Mouse (Mus musculus) kidney, postnatal 25 days (tissue): Measurements from ENCODE around the gene B3galt1.

Experiments used
- DNase-seq, 2 experiments: peaks; one replicate each; pipeline ENCODE4 v3.0.0; 2021; ENCODE audit warnings: mixed read lengths in 2 of 2

The B3galt1 gene

DNA sequence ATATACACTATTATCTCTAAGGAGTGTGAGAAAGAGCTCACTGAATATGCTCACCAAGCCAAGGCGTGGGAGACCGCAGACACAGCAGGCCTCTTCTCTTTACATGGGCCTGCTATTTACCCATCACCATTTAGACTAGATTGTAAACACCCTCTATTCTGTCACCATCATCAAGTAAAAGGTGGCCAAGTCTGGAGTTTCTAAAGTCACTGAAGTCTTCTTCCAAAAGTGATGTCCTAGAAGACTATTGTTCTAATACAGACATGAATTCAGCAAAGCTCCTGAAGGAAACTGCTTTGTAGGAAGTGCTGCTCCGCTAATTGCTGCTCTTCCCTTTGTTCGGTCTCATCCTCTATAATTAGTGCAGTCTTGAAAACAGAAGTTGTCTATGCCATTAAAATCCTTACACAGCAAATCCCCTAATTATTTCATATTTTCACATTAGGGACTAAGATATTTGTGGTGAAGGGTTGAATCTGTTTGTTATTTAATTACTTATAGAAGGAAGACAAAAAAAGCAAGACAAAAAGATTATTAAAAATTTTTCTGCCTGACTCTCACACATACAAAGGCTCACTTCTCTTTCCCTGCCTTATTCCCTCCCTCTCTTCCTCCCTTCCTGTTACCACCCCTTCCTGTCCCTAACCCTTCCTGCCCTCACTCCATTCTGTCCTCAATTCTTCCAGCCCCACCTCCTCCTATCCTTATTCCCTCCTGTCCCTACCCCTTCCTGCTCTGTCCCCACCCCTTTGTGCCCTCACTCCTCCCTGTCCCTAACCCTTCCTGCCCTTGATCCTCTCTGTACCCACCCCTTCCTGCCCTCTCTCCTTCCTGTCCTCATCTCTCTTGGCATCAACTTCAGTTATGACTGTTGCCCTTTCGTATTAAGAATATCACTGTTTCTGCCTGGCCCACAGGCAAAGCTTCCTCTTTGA, 514.0 kb downstream of the B3galt1 start:
- DNase-seq = peak; percentile 8 to 31

DNA sequence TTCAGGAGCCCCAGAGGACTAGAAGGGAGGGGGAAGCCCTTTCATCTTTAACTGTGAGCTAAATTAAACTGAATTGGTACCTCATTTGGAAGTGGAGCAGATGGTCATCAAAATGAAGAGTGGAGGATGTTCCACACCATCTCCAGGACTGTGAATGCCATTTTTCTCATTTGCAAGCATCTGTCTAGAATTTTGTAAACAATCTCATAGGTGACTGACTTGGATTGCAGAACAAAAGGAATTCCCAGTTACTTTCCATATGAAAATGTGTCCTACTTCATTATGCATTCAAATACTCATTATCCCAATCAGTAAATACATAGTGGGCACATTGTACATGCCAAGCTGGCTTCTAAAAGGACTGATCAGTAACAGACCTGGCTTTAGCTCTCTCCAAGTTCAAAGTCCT, 515.2 kb downstream of the B3galt1 start:
- no peak for DNase-seq

DNA sequence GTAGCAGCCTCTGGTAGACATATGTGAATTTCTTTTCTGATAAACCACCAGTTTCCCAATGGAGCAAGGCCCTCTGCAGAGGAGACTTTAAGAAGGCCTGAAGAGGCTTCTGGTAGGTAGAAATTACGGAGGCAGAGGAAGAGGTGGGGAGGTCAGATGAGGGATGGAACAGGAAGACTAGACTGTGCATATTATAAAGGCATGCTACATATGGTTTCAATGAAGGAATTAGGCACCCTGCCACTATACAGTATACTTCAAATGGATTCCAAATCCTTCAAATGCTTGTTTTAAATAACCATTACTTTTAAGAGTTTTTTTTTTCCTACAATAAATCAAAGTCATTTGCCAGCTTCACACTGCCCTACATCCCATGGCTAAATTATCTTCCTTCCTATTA, 518.8 kb downstream of the B3galt1 start:
- DNase-seq = no peak

DNA sequence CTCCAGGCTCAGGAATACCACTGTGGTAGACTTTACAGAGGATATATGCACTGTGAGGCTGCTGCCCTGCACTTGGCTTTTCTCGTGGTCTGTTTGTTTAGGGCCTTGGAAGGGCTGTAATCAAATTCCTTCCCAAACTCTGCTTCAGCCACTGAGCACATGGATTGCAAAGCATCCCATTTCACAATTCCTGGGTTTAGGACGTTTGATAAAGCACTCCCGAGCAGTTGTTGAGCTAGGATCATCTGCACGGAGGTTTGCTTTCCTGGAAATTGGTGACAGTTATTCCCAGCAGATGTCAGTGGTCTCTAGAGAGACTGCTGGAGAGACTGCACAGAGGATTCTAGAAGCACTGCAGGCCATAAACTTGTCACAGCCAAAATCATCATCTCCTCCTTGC, 520.4 kb downstream of the B3galt1 start:
- DNase-seq = no peak

DNA sequence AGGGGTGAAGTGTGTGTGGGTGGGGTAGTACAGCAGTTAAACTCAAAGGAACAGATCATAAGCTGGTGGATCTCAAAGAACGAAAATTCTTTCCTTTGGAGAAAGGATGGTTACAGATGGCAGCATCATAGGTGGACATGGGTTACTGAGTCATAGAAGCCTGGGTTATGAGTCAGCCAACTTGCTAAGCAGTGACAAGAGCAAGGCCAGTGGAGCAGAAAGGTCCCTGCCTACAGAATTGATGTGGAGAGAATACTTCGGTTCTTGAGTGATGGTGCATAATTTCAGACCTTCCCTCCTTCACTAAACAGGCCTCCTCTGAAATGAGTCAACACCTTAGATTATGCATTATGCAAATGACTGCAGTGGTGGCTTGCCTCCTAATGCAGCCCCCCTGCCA, 525.9 kb downstream of the B3galt1 start:
- DNase-seq = no peak

DNA sequence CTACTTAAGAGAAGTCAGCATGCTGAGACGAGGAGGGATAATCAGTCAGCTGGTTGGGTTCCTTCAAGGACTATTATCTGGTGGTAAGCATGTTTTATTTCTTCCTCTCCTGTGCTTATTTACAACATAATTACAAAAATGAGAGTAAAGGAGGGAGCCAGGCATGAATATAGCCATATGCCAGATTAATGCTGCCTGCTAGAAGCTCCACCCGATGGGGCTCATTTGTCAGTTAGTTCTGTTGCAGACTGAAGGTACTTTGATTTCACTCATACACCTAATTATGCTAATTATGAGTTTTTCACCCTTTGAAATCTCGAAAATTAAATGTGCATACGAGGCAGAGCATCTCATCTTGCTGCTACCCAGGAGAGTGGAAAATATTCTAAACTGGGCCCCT, 539.0 kb downstream of the B3galt1 start:
- no peak for DNase-seq

DNA sequence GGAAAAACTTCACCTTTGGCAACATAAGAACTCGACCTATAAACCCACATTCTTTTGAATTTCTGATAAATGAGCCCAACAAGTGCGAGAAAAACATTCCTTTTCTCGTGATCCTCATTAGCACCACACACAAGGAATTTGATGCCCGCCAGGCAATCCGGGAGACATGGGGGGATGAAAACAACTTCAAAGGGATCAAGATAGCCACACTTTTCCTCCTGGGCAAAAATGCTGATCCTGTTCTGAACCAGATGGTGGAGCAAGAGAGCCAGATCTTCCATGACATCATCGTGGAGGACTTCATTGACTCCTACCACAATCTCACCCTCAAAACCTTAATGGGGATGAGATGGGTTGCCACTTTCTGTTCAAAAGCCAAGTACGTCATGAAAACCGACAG, 552.4 kb downstream of the B3galt1 start:
- no peak for DNase-seq

DNA sequence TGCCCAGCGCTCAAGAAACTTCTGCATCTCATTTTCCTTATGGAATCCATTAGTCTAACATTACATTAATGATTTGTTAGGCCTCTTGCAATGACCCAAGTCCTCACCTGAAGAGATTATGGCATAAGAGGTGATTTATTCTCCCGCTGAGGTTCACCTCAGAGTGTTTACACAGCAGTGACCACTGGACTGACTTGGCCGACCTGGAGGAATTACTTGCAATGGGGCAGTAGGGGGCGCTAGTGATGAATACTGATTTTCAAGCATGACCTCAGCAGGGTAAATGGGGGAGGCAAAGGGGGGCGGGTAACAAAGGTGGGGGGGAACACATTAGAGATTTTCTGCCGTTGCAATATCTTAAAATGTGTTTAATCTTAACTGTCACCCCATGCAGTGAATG, 559.1 kb downstream of the B3galt1 start:
- DNase-seq = peak in 1 of 2 experiments; percentile 24

DNA sequence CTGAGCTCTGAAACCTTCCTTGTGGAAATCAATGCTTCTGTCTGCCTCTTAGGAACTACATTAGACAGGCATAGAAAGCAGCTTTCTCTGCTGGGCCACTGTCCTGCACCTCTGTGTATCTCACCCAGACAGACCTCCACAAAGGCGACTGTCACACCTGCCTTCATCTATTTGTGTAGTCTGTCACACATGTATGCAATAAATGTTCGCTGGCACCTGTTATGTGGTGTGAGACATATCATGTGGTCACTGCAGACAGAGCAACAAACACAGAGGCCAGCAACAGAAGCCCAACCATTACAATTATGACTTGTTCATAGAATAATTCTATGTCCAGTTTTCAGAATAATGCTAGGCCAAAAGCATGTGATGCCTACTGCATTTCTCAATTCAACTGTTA, 575.4 kb downstream of the B3galt1 start:
- DNase-seq = no peak

DNA sequence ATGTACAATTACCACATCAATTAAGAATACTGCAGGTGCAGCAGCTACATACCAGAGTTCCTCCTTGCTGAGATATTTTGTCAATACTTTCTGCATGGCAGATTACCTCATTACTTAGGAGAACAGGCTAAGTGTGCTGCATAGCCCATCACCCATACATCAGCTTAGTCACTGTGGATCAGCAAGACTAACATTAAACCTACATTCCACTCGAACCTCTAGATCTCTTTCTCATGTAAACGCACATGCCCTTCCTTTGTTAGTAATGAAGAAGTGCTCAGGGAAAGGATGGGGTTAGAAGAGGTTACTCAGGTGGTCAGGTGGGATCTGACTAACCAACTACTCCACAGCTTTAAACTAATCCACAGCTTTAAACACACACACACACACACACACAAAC, 577.6 kb downstream of the B3galt1 start:
- no peak for DNase-seq

DNA sequence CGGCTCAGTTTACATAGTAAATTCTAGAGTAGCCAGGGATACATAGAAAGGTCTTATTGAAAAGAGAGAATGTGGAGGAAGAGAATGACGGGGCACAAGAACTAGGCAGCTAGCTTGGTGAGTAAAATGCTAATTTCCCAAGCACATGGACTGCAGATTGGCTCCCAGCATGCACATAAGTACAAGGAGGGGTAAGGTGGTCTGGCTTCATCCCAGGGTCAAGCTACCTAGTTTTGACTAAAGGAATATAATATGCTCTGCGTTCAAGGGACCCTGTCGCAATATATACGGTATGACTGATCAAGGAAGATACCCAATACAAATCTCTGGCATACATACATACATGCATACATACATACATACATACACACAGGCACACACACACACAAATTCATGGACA, 594.1 kb downstream of the B3galt1 start:
- no peak for DNase-seq

DNA sequence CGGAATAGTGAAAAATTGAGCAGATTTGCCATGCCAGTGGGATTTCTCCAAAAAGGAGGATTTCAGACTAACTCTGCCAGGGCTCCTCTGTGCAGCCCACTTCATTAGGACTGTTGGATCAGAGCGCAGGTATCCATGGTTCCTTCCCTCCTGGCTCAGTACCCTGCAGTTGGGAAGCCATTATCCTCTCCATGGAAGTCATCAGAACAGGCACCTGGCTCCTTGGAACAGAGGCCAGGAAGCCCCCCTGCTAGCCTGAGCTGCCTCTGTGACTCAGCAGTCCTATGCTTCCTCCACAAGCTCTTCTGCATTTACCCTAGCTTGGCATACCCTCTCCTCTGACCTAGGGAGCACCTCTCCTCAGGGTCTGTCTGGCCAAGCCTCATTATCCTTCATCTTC, 594.9 kb downstream of the B3galt1 start:
- DNase-seq = no peak

DNA sequence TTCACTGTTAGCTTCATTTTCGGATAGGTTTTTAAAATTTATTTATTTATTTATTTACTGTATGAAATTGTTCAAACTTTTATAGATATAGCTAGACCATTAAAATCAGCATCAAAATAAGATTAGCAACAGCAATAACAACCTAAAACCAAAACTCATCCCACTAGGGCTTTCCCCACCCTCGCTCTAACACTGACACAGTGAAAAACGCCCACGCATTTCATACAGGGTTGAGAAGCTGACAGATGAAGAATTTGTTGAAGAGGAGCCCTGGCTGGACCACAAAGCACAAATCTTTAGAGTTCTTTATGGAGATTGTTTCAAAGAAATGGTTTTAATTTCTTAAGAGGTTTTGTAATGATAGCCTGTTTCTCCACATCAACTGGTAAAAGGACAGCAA, 596.3 kb downstream of the B3galt1 start:
- no peak for DNase-seq

DNA sequence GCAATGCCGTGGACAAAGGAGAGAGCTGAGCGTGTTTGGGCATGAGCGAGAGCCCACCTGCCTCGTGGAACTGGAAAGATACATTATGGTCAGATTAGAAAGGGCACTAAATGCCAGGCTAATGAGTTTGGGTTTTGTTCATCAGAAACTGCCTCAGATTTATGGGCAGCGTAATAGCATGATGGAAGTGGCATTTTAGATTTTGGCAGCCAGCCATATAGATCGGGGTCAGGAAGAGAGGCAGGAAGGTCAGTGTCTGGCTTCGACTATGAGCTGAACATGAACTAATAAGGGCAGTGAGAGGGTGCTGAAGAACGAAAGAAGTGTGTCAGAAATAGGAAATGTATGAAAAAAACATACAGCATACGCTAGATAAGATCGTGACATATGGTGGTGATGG, 605.6 kb downstream of the B3galt1 start:
- no peak for DNase-seq
